Mouse (Mus musculus) lung, embryonic 16.5 days (tissue): ENCODE measurements at regions not wholly inside any gene's neighbourhood (a gene's known extent, or its start where the extent isn't known, plus 50 kb on each side); places are given as distances from the start of the nearest gene placed in this dataset.

Source experiments
- ATAC-seq: fragments of 200-750 bp; cut with Nextera tagmentation; 2 replicates; pipeline ENCODE4 v1.8.0; 2017; ENCODE audit warnings: low read depth, mild to moderate bottlenecking, moderate library complexity
- H3K27ac ChIP-seq: fragments of 300-500 bp; sonication (generic); 2 replicates; pipeline ENCODE4 v1.5.1; 2014; ENCODE audit warnings: mild to moderate bottlenecking, control low read depth, low read length
- H3K27me3 ChIP-seq: fragments of 300-500 bp; sonication (generic); 2 replicates; pipeline ENCODE4 v1.6.1; 2014; ENCODE audit warnings: low read depth, low read length, mixed read lengths; ENCODE audit not compliant: control insufficient read depth, insufficient read depth
- H3K36me3 ChIP-seq: fragments of 300-500 bp; sonication (generic); 2 replicates; pipeline ENCODE4 v1.6.1; 2014; ENCODE audit warnings: low read length; ENCODE audit not compliant: control insufficient read depth, insufficient read depth
- H3K4me1 ChIP-seq: fragments of 300-500 bp; sonication (generic); replicated peaks from 2 replicates; pipeline ENCODE4 v1.6.1; 2014; ENCODE audit warnings: low read length, mixed read lengths; ENCODE audit not compliant: control insufficient read depth, insufficient read depth
- H3K4me2 ChIP-seq: fragments of 300-500 bp; sonication (generic); 2 replicates; pipeline ENCODE4 v1.6.1; 2014; ENCODE audit warnings: low read depth, low read length, control low read depth
- H3K4me3 ChIP-seq: fragments of 300-500 bp; sonication (generic); 2 replicates; pipeline ENCODE4 v1.5.1; 2014; ENCODE audit warnings: mild to moderate bottlenecking, low read length, control low read depth
- H3K9ac ChIP-seq: fragments of 300-500 bp; sonication (generic); 2 replicates; pipeline ENCODE4 v1.6.1; 2014; ENCODE audit warnings: low read length, control low read depth
- H3K9me3 ChIP-seq: fragments of 300-500 bp; sonication (generic); 2 replicates; pipeline ENCODE4 v1.6.1; 2016; ENCODE audit warnings: low read length; ENCODE audit not compliant: control insufficient read depth
- WGBS: fragments of 180-500 bp; shearing (Covaris S2); extraction: QIAGEN DNeasy Blood & Tissue Kit; methylation state at CpG from one replicate; pipeline ENCODE4 v1.1.7; 2014; 5-methylcytosine and 5-hydroxymethylcytosine counted together

- H3K4me1 ChIP-seq, result no peaks in the 10 kb centered on the region
- H3K36me3 ChIP-seq, result no peaks in the 10 kb centered on the region
- ATAC-seq, result no peak
- no peak overlapping the region for H3K4me2 ChIP-seq
- WGBS, result 59% methylated on average over 2 of the region's 2 CpGs
- no peak overlapping the region for H3K27ac ChIP-seq
- no peaks in the 10 kb centered on the region for H3K27me3 ChIP-seq
- H3K9ac ChIP-seq, result no peak overlapping the region
- H3K4me3 ChIP-seq, result no peak overlapping the region
- H3K9me3 ChIP-seq, result no peaks in the 10 kb centered on the region
Measured at GRCm38 (mm10) chr17:69654586-69654985, 215.5 kb downstream of the Akain1 start.

DNA sequence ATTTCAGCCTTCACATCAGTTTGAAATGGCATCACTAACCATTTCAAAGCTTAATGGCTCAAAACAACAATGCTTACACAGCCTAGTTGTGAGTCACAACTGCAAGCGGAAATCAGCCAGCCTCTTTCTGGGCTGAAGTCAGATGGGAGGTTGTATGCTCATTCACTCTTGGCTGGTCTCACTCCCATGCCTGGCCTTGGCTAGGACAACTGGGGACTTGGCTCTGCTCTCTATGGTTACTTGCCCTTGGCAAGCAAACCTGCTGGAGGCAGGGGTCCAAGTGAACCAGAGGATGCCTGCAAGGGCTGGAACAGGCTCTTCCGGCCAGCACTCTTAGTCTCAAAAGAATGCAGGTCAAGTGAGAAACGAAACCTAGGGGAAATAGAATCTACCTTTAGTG, 233.4 kb downstream of the Akain1 start:
- 85% methylated on average over 3 of the region's 3 CpGs for WGBS
- H3K4me2 ChIP-seq, result no peak overlapping the region
- no peaks in the 10 kb centered on the region for H3K4me1 ChIP-seq
- H3K27ac ChIP-seq, result no peak overlapping the region
- no peak overlapping the region for H3K4me3 ChIP-seq
- H3K9me3 ChIP-seq, result no peaks in the 10 kb centered on the region
- H3K27me3 ChIP-seq, result no peaks in the 10 kb centered on the region
- ATAC-seq, result no peak
- no peak overlapping the region for H3K9ac ChIP-seq
- no peaks in the 10 kb centered on the region for H3K36me3 ChIP-seq

DNA sequence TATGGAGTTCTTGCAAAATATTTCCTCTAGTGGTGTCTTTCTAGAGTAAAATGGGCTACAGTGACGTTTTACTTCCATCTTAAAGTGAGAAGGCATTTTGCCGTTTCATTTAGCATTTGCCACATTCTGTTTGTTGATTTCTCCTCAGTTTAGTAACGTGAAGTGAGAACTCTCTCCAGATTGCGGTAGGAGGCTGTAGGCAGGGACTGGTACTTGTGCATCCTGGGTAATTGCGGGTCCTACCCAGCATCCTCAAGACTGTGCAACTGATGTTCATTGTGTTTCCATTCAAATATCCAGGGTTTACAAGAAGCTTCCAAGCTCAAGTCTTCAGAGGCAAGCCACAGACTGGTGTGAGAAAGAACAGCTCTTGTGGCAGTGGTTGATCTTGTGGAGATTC, 244.0 kb downstream of the Akain1 start:
- no peak overlapping the region for H3K4me2 ChIP-seq
- 77% methylated on average over 5 of the region's 5 CpGs for WGBS
- ATAC-seq, result no peak

GRCm38 (mm10) chr17:69685625-69686257, 246.6 kb downstream of the Akain1 start:
- Histone ChIP-seq H3K4me1 (no peaks in the 10 kb centered on the region), H3K4me2 (no peak overlapping the region), H3K27ac (no peak overlapping the region), H3K36me3 (no peaks in the 10 kb centered on the region), H3K9ac (no peak overlapping the region), H3K27me3 (no peaks in the 10 kb centered on the region), H3K4me3 (no peak overlapping the region), H3K9me3 (no peaks in the 10 kb centered on the region)
- ATAC-seq, result no peak
- WGBS, result 73% methylated on average over 5 of the region's 5 CpGs

More for the DNA sequence above, 244.0 kb downstream of the Akain1 start:
- no peak overlapping the region for H3K9ac ChIP-seq
- no peaks in the 10 kb centered on the region for H3K9me3 ChIP-seq
- no peak overlapping the region for H3K4me3 ChIP-seq
- no peak overlapping the region for H3K27ac ChIP-seq
- no peaks in the 10 kb centered on the region for H3K27me3 ChIP-seq
- H3K4me1 ChIP-seq, result no peaks in the 10 kb centered on the region
- H3K36me3 ChIP-seq, result no peaks in the 10 kb centered on the region

- 58% methylated on average over 2 of the region's 2 CpGs for WGBS
- Histone ChIP-seq H3K36me3 (no peaks in the 10 kb centered on the region), H3K27me3 (no peaks in the 10 kb centered on the region), H3K4me3 (no peak overlapping the region), H3K4me2 (no peak overlapping the region), H3K9me3 (no peaks in the 10 kb centered on the region), H3K9ac (no peak overlapping the region), H3K4me1 (no peaks in the 10 kb centered on the region), H3K27ac (no peak overlapping the region)
- ATAC-seq, result no peak
Measured at GRCm38 (mm10) chr17:69686383-69686782, 247.3 kb downstream of the Akain1 start.

DNA sequence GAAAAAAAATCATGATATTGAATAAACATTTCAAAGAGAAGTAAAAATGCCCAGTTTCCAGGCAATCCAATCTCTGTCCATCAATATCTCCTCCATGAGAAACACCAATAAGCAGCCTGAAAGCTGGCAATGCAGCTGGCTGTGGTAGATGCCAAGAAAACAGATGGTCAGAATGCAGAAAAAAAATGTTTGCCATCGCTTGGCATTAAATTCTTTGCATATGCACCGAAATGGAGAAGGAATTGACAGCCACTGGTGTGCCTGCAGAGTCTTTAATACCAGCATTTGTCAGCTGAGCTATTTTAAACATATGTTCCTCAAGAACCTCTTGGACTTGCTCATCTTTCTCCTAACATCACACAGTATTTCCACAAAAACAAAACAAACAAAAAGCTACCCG, 256.2 kb downstream of the Akain1 start:
- ATAC-seq, result no peak
- Histone ChIP-seq H3K27me3 (no peaks in the 10 kb centered on the region), H3K4me1 (no peaks in the 10 kb centered on the region), H3K4me2 (no peak overlapping the region), H3K36me3 (no peaks in the 10 kb centered on the region), H3K27ac (no peak overlapping the region), H3K9me3 (no peaks in the 10 kb centered on the region), H3K4me3 (no peak overlapping the region), H3K9ac (no peak overlapping the region)
- 63% methylated on average over 3 of the region's 3 CpGs for WGBS

DNA sequence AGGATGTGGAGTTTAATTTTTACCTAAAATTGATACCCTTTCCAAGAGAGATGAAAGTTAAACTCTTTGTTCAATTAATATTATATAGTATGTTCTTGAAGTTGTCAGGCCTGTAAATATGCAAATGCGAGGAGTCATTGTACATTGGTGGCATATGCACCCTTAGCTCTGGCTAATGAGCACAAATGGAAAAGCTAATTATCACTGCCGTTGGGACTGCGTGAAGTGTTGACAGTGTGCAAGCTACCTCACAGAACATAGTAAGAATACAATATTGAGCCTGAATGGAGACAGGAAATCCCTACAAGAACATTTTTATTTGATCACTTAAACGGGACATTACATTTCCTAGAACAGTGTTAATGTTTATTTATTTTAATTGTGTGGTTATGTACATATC, 241.5 kb upstream of the Dlgap1 start:
- H3K9me3 ChIP-seq, result no peaks in the 10 kb centered on the region
- WGBS, result 79% methylated on average over 4 of the region's 4 CpGs
- no peaks in the 10 kb centered on the region for H3K27me3 ChIP-seq
- ATAC-seq, result no peak
- no peaks in the 10 kb centered on the region for H3K36me3 ChIP-seq
- no peak overlapping the region for H3K4me3 ChIP-seq
- no peaks in the 10 kb centered on the region for H3K4me1 ChIP-seq
- no peak overlapping the region for H3K9ac ChIP-seq
- no peak overlapping the region for H3K4me2 ChIP-seq
- H3K27ac ChIP-seq, result no peak overlapping the region

DNA sequence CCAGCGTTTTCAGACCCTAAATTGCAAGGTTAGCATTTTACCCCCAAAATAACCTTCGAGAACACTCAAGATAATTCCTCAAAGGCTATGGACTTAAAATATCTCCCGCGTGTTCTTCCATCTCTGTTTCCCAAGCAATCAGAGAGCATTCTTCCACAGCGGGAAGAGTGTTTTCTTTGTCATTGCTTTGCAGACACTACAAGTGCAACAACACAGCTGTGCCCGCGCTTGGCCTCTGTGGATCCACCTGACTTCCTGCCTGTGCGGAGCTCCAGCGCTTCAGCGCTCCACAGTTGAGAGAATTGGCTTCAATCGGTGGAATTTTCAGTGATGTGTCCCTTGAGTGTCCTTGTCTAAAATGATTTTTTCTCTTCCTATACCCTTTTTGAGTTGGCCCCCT, 235.9 kb upstream of the Dlgap1 start:
- Histone ChIP-seq H3K9ac (no peak overlapping the region), H3K36me3 (no peaks in the 10 kb centered on the region), H3K27ac (no peak overlapping the region), H3K9me3 (no peaks in the 10 kb centered on the region), H3K27me3 (no peaks in the 10 kb centered on the region), H3K4me2 (no peak overlapping the region), H3K4me3 (no peak overlapping the region), H3K4me1 (no peaks in the 10 kb centered on the region)
- no peak for ATAC-seq
- WGBS, result 89% methylated on average over 11 of the region's 11 CpGs

DNA sequence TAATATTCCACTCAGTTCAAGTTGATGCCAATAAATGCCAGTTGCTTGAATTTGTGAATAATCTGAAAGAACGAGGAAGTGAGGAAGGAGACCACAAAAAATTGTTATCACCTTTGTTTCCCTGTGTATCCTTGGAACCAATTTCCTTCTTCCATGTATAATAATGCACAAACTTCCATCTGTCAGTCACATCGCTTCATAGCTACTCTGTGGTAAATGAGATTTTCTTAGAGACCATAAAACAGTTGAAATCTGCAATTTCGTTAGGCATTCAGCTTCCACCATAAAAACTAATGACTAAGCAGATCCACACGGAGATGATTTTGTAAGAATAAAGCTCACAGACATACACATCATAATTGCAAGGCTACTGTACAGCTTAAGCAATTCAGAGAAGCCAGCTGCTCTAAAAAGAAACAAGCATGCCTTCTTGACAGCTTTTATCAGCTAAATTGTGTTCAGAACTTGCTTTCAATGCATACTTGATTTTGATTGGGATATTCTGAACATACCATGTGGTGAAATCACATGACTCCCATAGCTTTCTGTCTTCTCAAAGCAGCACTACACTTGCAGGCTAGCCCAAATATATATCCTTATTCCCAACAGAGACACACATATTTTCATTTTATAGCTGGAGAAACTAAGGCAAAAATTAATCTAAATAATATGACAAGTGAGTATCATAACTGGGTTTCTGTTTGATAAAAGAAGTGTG, 232.3 kb upstream of the Dlgap1 start:
- Histone ChIP-seq H3K36me3 (no peaks in the 10 kb centered on the region), H3K27ac (no peak overlapping the region), H3K4me3 (no peak overlapping the region), H3K4me2 (no peak overlapping the region), H3K9me3 (no peaks in the 10 kb centered on the region; the same call in 1 of the 2 replicates), H3K27me3 (no peaks in the 10 kb centered on the region), H3K4me1 (no peaks in the 10 kb centered on the region), H3K9ac (no peak overlapping the region)
- no peak for ATAC-seq
- WGBS, result 56% methylated on average over 4 of the region's 4 CpGs
